Mouse (Mus musculus) NIH3T3 (cell line): Measurements from ENCODE around the gene Gm21425.
"Not testable (repeated sequence)": the region's sequence is repeated elsewhere in the genome, so short reads cannot be mapped to it uniquely, and the experiment has no call there.

ENCODE experiments used
- DNase-seq: peaks from one replicate; pipeline ENCODE4 v3.0.0-alpha.2; 2012; ENCODE audit warnings: low read depth

Gm21425 gene

DNA sequence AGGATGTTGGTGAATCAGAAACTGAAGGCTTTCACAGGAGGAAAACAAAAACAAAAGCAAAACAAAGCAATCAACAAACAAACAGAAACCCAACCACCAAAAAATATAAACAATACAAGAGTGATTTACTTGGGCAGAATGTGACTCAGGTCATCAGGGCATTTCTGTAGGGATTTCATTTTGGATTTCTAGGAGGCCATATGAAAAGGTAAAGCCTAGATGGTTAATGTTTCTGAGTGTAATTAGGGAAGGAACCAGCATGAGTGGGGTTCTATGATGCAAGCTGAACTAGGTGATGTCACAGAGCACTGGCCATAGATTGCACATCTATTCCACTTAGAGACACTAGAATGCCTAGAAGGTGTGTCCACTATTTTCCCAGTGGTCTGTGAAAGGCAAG, at the start of gene Gm21425:
Gene Gm21425, plus strand, starts transcription at position 301 of the 400 bp plus-strand sequence.
- not testable (repeated sequence) for DNase-seq

DNA sequence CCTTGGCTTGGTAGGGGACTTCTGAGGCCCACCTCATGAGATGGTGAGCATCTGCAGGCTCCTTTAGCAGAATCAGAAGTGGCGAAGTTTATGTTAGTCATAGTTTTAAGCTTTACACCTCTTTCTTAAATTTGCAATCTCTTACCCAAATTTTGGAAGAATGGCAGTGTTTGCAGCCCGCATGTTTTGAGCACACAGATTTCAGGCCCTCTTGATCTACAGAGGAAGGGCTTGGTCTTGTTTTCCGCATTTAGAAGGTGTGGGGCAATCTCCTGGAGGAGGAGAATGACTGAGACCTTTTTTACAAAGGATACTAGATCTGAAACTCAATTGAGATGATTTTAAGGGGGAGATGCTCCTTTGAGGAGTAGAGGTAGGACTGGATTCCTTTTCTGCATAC, 28.4 kb upstream of the Gm21425 start, which contains the start of gene Gm21891:
Gene Gm21891, minus strand, starts transcription at position 101 of the 400 bp plus-strand sequence.
- DNase-seq, result not testable (repeated sequence)
